Mouse (Mus musculus) G1E (cell line): ENCODE data around the gene Ces1a.

Source experiments
- CTCF ChIP-seq: IDR thresholded peaks from 2 replicates; pipeline ENCODE4 v1.5.1; 2012; ENCODE audit warnings: low read depth, low read length, inconsistent platforms, mixed read lengths
- POLR2AphosphoS5 ChIP-seq: IDR thresholded peaks from 2 replicates; pipeline ENCODE4 v1.6.1; 2012; ENCODE audit warnings: low read depth, low read length, inconsistent platforms; ENCODE audit not compliant: insufficient replicate concordance

DNA sequence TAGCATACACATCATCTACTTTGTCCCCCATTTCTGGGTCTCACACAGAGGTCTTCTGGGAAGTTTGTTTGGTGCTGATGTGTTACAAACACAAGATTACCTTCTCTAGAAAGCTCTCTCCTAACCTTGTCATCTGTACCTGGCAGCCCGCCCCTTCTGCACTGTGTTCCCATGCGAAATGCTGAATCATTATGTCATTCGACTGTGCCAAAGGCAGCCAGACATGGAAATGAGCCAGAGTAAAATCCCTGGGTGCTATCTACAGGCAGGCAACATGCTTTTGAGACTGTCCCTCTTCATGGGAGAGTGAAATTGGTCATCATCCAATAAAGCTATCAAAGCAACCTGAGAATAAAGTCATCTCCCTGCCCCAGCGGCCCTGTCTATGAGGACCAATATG lies 27.3 kb upstream of the Ces1a start:
- TF ChIP-seq CTCF (no peak), POLR2AphosphoS5 (no peak)
